Mouse (Mus musculus): Measurements from ENCODE around the gene Suv39h1. TPM values are rescaled to one million over a fixed set of nuclear protein-coding genes. Genes with fewer than 3 reads are reported as not detected.
A peak's percentile ranks its signal among the peaks of the same experiment; 100 is the strongest.

The Suv39h1 gene
- total and polyA plus RNA-seq, 3 experiments = 104 to 129 (median 122) TPM

DNA sequence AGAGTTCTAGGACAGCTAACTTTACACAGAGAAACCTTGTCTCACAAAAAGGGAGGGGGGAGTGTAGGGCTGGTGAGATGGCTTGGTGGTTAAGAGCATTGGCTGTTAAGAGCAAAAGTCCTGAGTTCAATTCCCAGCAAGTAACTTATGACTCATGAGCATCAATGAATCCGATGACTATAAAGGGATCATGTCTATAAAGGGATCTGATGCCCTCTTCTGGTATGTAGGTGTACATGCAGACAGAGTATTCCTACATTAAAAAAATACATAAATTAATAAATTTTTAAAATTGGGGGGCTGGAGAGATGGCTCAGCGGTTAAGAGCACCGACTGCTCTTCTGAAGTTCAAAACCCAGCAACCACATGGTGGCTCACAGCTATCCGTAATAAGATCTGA, 40.7 kb upstream of the Suv39h1 start (continued):
- TF ChIP-seq POLR2AphosphoS2 (IDR thresholded peaks at IDR 0.05; ENCODE audit: low read length) (no peak), EP300 (IDR thresholded peaks at IDR 0.05; ENCODE audit: low read depth in 1 of 2, low read length in 2 of 2) (no peak), GATA1 (IDR thresholded peaks at IDR 0.05; ENCODE audit: low read depth, low read length) (no peak), POLR2A (IDR thresholded peaks at IDR 0.05; ENCODE audit: control insufficient read depth in 1 of 2, insufficient read depth in 1 of 2, low read depth in 1 of 2, low read length in 2 of 2, poor library complexity in 1 of 2) (no peak), POLR2AphosphoS5 (IDR thresholded peaks at IDR 0.05; ENCODE audit: borderline replicate concordance, low read depth, low read length) (no peak), MEF2A (IDR thresholded peaks at IDR 0.05; ENCODE audit: extremely low read depth, insufficient replicate concordance, low read depth, low read length, poor library complexity, severe bottlenecking) (no peak), MAX (IDR thresholded peaks at IDR 0.05; ENCODE audit: low read length) (no peak), JUND (IDR thresholded peaks at IDR 0.05; ENCODE audit: low read depth, low read length) (no peak), CTCF (IDR thresholded peaks at IDR 0.05 in 2 of 3, conservative IDR thresholded peaks at IDR 0.05 in 1 of 3; ENCODE audit: control insufficient read depth in 1 of 3, insufficient read depth in 1 of 3, low read depth in 2 of 3, low read length in 3 of 3, poor library complexity in 1 of 3, severe bottlenecking in 1 of 3) (peak in 2 of 3 experiments; percentile 52 to 65; a peak in 4 of 6 replicates), MAFK (IDR thresholded peaks at IDR 0.05; ENCODE audit: borderline replicate concordance, low read depth, low read length) (no peak)

DNA sequence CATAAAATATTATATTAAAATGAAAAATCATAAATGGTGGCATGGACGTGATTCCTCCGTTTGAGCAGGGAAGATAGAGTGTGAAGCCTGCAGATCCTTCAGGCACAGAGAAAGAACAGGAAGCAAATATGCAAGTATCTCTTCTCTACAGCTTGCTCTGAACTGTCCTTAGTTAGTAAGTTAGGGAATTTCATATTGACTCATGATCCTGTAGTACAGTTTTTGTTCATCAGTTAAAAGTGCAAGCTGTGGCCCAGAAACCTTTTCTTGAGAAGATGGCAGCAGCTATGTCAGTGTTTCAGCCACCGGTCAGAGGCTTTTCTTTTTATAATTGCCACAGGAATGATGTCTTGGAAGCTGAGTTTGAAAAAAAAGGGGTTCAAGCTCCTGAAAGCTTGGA, 30.5 kb upstream of the Suv39h1 start:
- DNase-seq (ENCODE audit: low read depth, low spot score) = no peak
- H3K27me3 ChIP-seq (ENCODE audit: control insufficient read depth in 1 of 2, insufficient read depth in 2 of 2, low read length in 2 of 2) = no peaks in the 10 kb centered on the region

DNA sequence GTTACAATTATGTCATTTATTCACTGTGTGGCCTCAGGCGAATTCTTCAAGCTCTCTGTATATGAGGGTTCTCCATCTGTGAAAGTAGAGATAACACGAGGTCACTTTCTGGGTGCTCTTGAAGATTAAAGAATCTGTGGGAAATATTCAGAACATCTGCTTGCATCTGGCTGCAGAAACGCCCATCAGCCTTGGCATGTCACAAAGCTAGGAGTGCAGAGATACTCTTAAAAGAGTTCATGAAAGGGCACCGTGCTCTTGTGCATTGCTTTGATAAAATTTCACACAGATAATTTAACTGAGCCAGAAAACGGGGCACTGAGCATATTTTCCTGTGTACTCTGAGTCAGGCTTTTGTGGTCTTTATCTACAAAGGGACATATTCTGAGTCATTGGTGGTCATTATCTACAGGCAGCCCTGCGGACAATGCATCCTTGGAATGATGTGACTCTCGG, 27.7 kb upstream of the Suv39h1 start:
- no peak overlapping the region for H3K4me3 ChIP-seq (ENCODE audit: control insufficient read depth in 1 of 2, insufficient read depth in 1 of 2, low read depth in 2 of 2, low read length in 2 of 2)
- peak; percentile 95 for DNase-seq (ENCODE audit: low read depth, low spot score)
- peaks cover 4 to 30% of the 10 kb centered on the region in 2 experiments; a peak in 3 of 4 replicates for H3K4me1 ChIP-seq (ENCODE audit: control insufficient read depth in 1 of 2, insufficient read depth in 2 of 2, low read length in 2 of 2)
- H3K9me3 ChIP-seq (replicated peaks; ENCODE audit: insufficient read depth, low read length) = no peaks in the 10 kb centered on the region
- H3K79me2 ChIP-seq (ENCODE audit: control insufficient read depth, insufficient read depth, low read length, poor library complexity) = peaks cover under 1% of the 10 kb centered on the region; the same call in 1 of the 2 replicates
- H3K27ac ChIP-seq (ENCODE audit: control insufficient read depth, low read depth, low read length) = peak overlapping the region; percentile 81
- H3K36me3 ChIP-seq (ENCODE audit: control insufficient read depth in 1 of 2, insufficient read depth in 2 of 2, low read length in 2 of 2) = peaks cover 0 to 29% of the 10 kb centered on the region in 2 experiments; a peak in 2 of 4 replicates
- H3K9ac ChIP-seq (ENCODE audit: control insufficient read depth, low read depth, low read length, poor library complexity, severe bottlenecking) = no peak overlapping the region
- H3K27me3 ChIP-seq (ENCODE audit: control insufficient read depth in 1 of 2, insufficient read depth in 2 of 2, low read length in 2 of 2) = no peaks in the 10 kb centered on the region
- TF ChIP-seq TBP (IDR thresholded peaks at IDR 0.05; ENCODE audit: low read depth, low read length) (0 out of 2 replicates have a peak, but pooled peaks have one; percentile 10), ZKSCAN1 (IDR thresholded peaks at IDR 0.05; ENCODE audit: low read depth, low read length) (no peak), RAD21 (IDR thresholded peaks at IDR 0.05; ENCODE audit: low read depth, low read length) (no peak), MAZ (IDR thresholded peaks at IDR 0.05; ENCODE audit: low read depth, low read length) (peak; percentile 39; the same call in 1 of the 2 replicates), ZC3H11A (IDR thresholded peaks at IDR 0.05; ENCODE audit: low read depth, low read length) (0 out of 2 replicates have a peak, but pooled peaks have one; percentile 8), SIN3A (IDR thresholded peaks at IDR 0.05; ENCODE audit: low read length) (peak; percentile 85), BHLHE40 (IDR thresholded peaks at IDR 0.05; ENCODE audit: borderline replicate concordance, low read depth, low read length) (peak; percentile 81; the same call in 1 of the 2 replicates), MEF2A (IDR thresholded peaks at IDR 0.05; ENCODE audit: extremely low read depth, insufficient replicate concordance, low read depth, low read length, poor library complexity, severe bottlenecking) (no peak), CTCF (IDR thresholded peaks at IDR 0.05 in 2 of 3, conservative IDR thresholded peaks at IDR 0.05 in 1 of 3; ENCODE audit: control insufficient read depth in 1 of 3, insufficient read depth in 1 of 3, low read depth in 2 of 3, low read length in 3 of 3, poor library complexity in 1 of 3, severe bottlenecking in 1 of 3) (no peak), GATA1 (IDR thresholded peaks at IDR 0.05; ENCODE audit: low read depth, low read length) (peak; percentile 99), TCF12 (IDR thresholded peaks at IDR 0.05; ENCODE audit: low read depth, low read length) (peak; percentile 97), MAX (IDR thresholded peaks at IDR 0.05; ENCODE audit: low read length) (peak; percentile 53), EP300 (IDR thresholded peaks at IDR 0.05; ENCODE audit: low read depth in 1 of 2, low read length in 2 of 2) (peak; percentile 99), ELF1 (IDR thresholded peaks at IDR 0.05; ENCODE audit: low read depth, low read length) (no peak), CHD2 (IDR thresholded peaks at IDR 0.05; ENCODE audit: low read length) (no peak), ZNF384 (IDR thresholded peaks at IDR 0.05; ENCODE audit: low read depth, low read length) (0 out of 2 replicates have a peak, but pooled peaks have one; percentile 26), ETS1 (IDR thresholded peaks at IDR 0.05; ENCODE audit: low read depth, low read length) (peak; percentile 97), RCOR1 (IDR thresholded peaks at IDR 0.05; ENCODE audit: low read depth, low read length) (peak; percentile 97), MYC (IDR thresholded peaks at IDR 0.05; ENCODE audit: low read depth, low read length) (peak; percentile 85), POLR2A (IDR thresholded peaks at IDR 0.05; ENCODE audit: control insufficient read depth in 1 of 2, insufficient read depth in 1 of 2, low read depth in 1 of 2, low read length in 2 of 2, poor library complexity in 1 of 2) (no peak), GABPA (IDR thresholded peaks at IDR 0.05; ENCODE audit: low read depth, low read length) (0 out of 2 replicates have a peak, but pooled peaks have one; percentile 33)

More for the DNA sequence above, 30.5 kb upstream of the Suv39h1 start:
- Histone ChIP-seq H3K79me2 (ENCODE audit: control insufficient read depth, insufficient read depth, low read length, poor library complexity) (no peaks in the 10 kb centered on the region), H3K36me3 (ENCODE audit: control insufficient read depth in 1 of 2, insufficient read depth in 2 of 2, low read length in 2 of 2) (peaks cover 0 to 24% of the 10 kb centered on the region in 2 experiments; a peak in 2 of 4 replicates), H3K4me1 (ENCODE audit: control insufficient read depth in 1 of 2, insufficient read depth in 2 of 2, low read length in 2 of 2) (peaks cover 5 to 34% of the 10 kb centered on the region in 2 experiments), H3K9ac (ENCODE audit: control insufficient read depth, low read depth, low read length, poor library complexity, severe bottlenecking) (no peak overlapping the region), H3K4me3 (ENCODE audit: control insufficient read depth in 1 of 2, insufficient read depth in 1 of 2, low read depth in 2 of 2, low read length in 2 of 2) (no peak overlapping the region), H3K27ac (ENCODE audit: control insufficient read depth, low read depth, low read length) (no peak overlapping the region), H3K9me3 (replicated peaks; ENCODE audit: insufficient read depth, low read length) (no peaks in the 10 kb centered on the region)
- TF ChIP-seq ZNF384 (IDR thresholded peaks at IDR 0.05; ENCODE audit: low read depth, low read length) (no peak), HCFC1 (IDR thresholded peaks at IDR 0.05; ENCODE audit: low read depth, low read length) (no peak), TCF12 (IDR thresholded peaks at IDR 0.05; ENCODE audit: low read depth, low read length) (no peak), SIN3A (IDR thresholded peaks at IDR 0.05; ENCODE audit: low read length) (no peak), ZKSCAN1 (IDR thresholded peaks at IDR 0.05; ENCODE audit: low read depth, low read length) (no peak), ZMIZ1 (IDR thresholded peaks at IDR 0.05; ENCODE audit: low read depth, low read length) (no peak)

Data from MEL (cell line).